Mouse (Mus musculus): ENCODE data around the gene Stat5b. TPM values are rescaled to one million over a fixed set of nuclear protein-coding genes. Genes with fewer than 3 reads are reported as not detected.

Gene Stat5b
- 19.1 and 19.9 TPM in 2 replicates for polyA plus RNA-seq (2015; fragmentation: Nextera tagmentation; extraction: Ambion mirVana)

DNA sequence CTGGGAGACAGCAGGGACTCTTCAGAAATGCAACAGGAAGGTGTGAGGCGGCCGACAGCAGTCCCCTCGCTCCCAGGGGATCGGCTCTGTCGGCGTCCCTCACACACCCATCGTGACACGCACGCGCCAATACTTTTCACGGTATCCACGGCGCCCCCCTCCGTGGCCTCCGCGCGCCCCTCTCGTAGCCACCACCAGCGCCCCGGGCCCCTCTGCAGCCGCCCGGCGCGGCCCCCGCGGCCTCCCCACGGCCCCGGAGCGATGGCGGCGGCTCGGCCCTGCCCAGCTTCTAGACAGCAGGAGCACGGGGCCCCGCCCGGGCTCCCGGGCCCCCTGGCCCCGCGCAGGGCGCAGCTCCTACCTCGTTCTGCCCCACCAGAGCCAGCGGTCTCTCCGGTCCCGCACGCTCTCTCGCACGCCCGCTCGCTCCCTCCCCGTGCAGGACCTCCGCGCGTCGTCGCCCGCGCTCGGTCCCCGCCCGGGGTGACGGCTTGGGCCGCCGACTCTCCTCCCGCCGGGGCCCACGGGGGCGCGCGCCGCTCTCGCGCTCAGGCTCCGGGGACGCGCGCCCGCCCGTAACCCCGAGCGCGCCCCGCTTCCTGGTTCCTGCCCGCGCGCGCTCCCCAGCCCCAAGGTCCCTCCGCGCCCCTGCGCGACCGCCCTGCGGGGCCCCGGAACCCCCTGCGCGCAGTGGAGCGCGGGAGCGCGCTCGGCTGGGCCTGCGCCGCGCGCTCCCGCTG is at the start of gene Stat5b:
Stat5b (minus strand) TSS at position 687 of the 740 bp plus-strand sequence.
- ATAC-seq (ENCODE audit: insufficient number of reproducible peaks, insufficient read depth, low FRiP score, low TSS enrichment, low read depth), result peak; percentile 65
- WGBS, result under 1% methylated on average over 102 of the region's 104 CpGs
- Histone ChIP-seq H3K27me3 (peaks cover 29% of the 10 kb centered on the region), H3K36me3 (no peaks in the 10 kb centered on the region), H3K27ac (peak within 1 kb of the TSS; percentile 78), H3K4me2 (peak within 1 kb of the TSS; percentile 83), H3K4me3 (peak within 1 kb of the TSS; percentile 92), H3K9ac (peak within 1 kb of the TSS; percentile 94), H3K4me1 (peaks cover 21% of the 10 kb centered on the region), H3K9me3 (no peaks in the 10 kb centered on the region)

DNA sequence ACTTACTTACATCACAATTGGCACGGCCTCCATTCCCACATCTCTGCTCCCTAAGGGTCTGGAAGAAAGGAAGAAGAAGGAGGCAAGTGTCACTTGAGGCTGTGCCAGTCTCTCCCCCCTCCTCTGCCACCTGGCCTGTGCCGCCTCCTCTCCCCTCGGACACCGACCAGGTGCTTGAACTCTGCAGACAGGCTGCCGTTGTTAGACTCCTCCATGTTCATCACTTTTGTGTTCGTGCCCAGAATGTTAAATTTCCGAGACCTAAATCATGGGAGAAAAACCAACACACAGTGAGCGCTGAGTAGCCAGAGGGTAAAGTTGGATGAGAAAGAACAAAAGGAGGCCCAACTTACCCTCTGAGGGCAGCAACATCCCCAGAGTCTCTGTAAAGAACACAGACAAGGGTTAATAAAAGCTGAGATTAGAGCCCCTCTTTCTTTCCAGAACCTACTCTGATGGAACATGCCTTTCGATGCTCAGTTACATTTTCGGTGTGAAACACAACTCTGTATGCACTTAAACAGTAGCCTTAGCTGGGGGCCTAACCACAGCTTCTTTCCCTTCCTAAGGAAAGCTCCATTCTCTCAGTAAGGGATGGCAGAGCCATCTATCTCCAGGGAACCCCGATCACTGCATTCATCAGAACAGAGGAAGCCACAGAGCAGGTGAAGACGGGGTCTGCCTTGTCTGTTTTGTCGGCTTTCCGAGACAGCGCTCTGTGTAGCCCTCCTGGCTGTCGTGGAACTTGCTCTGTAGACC is 48.1 kb upstream of the Stat5b start:
- Histone ChIP-seq H3K4me2 (no peak overlapping the region), H3K36me3 (peaks cover 59% of the 10 kb centered on the region), H3K4me1 (peaks cover 3% of the 10 kb centered on the region; the same call in 1 of the 2 replicates), H3K27me3 (no peaks in the 10 kb centered on the region), H3K9me3 (no peaks in the 10 kb centered on the region), H3K27ac (no peak overlapping the region), H3K9ac (no peak overlapping the region), H3K4me3 (no peak overlapping the region)
- WGBS, result 69% methylated on average over 16 of the region's 16 CpGs
- ATAC-seq (ENCODE audit: insufficient number of reproducible peaks, insufficient read depth, low FRiP score, low TSS enrichment, low read depth), result no peak

DNA sequence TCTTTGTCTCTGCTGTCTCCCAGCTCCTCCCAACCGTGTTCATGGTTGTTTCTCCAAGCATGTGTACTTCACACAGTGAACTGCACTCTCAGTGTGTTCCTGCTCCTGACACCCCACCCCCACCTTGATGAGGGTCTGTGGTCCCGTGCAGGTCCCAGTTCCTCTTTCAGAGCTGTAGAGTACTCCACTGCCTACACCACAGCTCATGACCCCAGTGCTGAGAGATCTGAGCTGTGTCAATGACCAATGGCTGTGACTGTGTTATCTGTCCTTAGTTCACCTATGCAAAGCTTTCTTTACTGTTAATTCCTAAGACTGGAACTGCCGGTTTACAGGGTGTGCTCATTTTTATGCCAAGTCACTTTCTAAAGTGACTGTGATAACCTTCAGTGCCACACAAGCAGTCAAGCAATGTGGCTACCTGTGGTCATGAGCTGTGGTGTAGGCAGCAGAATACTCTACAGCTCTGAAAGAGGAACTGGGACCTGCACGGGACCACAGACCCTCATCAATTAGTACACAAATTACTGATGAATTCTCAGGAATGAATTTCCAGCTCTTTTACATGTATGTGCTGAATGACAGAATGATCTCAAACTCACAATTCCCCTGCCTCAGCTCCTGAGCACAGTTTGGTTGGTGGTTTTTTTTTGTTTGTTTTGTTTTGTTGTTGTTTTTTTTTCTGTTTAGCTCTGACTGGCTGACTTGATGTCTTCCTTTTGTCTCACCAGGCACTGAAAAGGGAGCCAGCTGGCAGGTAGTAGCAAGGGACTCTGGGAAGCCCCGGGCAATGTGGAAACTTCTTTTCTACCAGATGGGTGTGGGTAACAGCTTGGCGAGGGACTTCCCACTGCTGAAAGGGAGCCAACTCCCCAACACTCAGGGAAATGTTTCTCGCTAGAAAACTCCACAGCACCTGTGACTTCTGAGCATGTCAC is 47.0 kb upstream of the Stat5b start:
- ATAC-seq (ENCODE audit: insufficient number of reproducible peaks, insufficient read depth, low FRiP score, low TSS enrichment, low read depth), result no peak
- no peak overlapping the region for H3K27ac ChIP-seq

DNA sequence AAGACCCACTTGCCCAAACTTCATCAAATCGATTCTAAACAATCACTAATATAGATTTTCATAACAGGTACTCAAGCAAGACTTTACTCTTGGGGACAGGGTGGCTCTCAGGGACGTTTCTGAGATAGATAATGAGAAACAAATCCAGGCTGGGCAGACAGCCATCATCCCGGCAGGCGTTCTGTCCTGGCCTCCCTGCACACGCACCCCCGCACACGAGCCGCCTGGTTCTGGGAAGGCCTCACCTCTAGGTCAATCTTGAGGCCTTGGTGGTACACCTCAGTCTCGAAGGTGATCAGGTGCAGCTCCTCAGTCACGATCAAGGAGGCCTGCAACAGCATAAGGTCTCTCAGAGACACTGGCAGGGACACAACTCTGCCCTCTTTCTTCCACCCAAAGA is 45.6 kb upstream of the Stat5b start:
- H3K9me3 ChIP-seq, result no peaks in the 10 kb centered on the region

More for the DNA sequence above, 47.0 kb upstream of the Stat5b start:
- Histone ChIP-seq H3K4me1 (peaks cover 3% of the 10 kb centered on the region; the same call in 1 of the 2 replicates), H3K9me3 (no peaks in the 10 kb centered on the region), H3K4me2 (no peak overlapping the region), H3K9ac (no peak overlapping the region), H3K4me3 (no peak overlapping the region), H3K36me3 (peaks cover 54% of the 10 kb centered on the region), H3K27me3 (no peaks in the 10 kb centered on the region)
- WGBS, result 75% methylated on average over 7 of the region's 7 CpGs

DNA sequence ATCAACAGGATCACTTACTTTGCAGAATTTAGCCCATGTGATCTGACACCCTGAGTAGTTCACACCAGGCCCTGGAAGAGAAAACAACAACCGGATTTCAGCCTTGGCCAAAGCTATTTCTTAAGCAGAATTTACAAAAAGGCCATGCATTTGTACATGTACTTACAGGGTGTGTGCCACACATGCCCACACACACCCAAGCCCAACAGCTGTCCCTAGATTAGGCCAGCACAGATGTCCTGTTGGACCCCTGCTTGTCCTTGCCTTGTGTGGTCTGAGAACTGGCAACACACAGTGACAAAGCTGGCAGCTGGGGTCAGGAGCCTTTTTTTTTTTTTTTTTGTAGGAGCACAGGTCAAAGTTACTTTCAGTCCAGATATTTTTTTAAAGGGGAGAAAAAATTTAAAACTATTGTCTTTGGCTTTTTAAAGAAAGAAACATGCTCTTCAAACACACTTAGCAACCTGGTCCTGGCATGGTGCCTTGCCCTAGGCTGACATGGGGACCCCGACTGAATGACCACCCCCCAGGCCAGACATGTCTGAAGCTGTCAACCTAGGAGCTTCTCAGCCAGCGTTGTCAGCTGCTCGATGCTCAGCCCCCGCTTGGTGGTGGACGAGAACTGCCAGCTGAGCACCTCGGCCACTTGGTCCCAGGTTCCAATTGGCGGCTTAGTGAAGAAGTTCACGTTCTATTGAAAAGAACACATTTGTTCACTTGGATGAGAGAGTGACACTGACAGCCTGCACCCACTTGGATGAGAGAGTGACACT is 43.8 kb upstream of the Stat5b start:
- Histone ChIP-seq H3K4me3 (no peak overlapping the region), H3K36me3 (peaks cover 57% of the 10 kb centered on the region), H3K4me1 (peaks cover 3% of the 10 kb centered on the region; the same call in 1 of the 2 replicates), H3K27me3 (no peaks in the 10 kb centered on the region), H3K4me2 (no peak overlapping the region), H3K9ac (no peak overlapping the region), H3K9me3 (no peaks in the 10 kb centered on the region), H3K27ac (no peak overlapping the region)
- ATAC-seq (ENCODE audit: insufficient number of reproducible peaks, insufficient read depth, low FRiP score, low TSS enrichment, low read depth), result no peak
- 76% methylated on average over 9 of the region's 9 CpGs for WGBS

More for the DNA sequence above, 45.6 kb upstream of the Stat5b start:
- 76% methylated on average over 10 of the region's 10 CpGs for WGBS
- Histone ChIP-seq H3K4me2 (no peak overlapping the region), H3K36me3 (peaks cover 47% of the 10 kb centered on the region), H3K27ac (no peak overlapping the region), H3K9ac (no peak overlapping the region), H3K27me3 (no peaks in the 10 kb centered on the region), H3K4me3 (no peak overlapping the region), H3K4me1 (peaks cover 3% of the 10 kb centered on the region; the same call in 1 of the 2 replicates)
- ATAC-seq (ENCODE audit: insufficient number of reproducible peaks, insufficient read depth, low FRiP score, low TSS enrichment, low read depth), result no peak

DNA sequence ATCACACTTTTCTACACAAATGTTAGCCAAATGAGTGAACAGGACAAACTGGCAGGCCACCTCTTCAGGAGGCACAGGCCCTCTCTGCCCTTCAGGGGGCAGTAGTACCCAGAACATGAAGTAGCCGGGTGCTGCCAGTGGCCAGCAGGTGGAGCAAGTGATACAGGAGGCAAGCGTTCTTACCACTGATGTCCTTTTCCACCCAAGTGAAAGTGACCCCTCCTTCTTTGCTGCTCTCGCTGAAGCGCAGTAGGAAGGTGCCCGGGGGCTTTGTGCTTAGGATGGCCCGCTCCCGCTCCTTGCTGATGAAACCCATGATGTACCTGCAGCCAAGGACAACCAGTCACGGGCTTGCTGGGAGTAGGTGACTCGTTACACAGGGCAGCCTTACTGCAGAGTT is 43.0 kb upstream of the Stat5b start:
- no peak overlapping the region for H3K4me2 ChIP-seq
- peaks cover 56% of the 10 kb centered on the region for H3K36me3 ChIP-seq
- H3K27ac ChIP-seq, result no peak overlapping the region
- no peaks in the 10 kb centered on the region for H3K27me3 ChIP-seq
- no peaks in the 10 kb centered on the region for H3K9me3 ChIP-seq
- H3K4me1 ChIP-seq, result peaks cover 2% of the 10 kb centered on the region; the same call in 1 of the 2 replicates
- H3K9ac ChIP-seq, result no peak overlapping the region
- WGBS, result 10% methylated on average over 9 of the region's 9 CpGs
- no peak overlapping the region for H3K4me3 ChIP-seq
- no peak for ATAC-seq (ENCODE audit: insufficient number of reproducible peaks, insufficient read depth, low FRiP score, low TSS enrichment, low read depth)

DNA sequence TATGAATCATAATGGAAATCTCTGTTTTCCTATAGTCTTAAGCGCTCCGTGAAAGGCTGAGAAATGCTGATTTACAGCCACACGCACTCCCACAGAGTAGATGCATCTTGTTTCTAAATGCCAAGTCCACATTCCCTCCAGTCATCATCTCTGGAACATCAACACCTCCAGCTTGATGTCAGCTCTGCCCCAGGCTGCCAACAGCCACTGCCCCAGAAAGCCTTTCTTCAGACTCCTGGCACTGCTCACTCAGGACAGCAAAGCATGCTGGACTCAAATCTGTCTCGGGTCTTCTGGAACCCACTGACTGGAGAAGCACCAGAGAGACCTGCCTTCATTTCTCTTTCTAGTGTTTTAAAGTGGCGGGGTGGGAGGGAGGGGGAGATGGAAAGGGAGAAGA is 41.9 kb upstream of the Stat5b start:
- 90% methylated on average over 5 of the region's 5 CpGs for WGBS
- H3K36me3 ChIP-seq, result peaks cover 54% of the 10 kb centered on the region

DNA sequence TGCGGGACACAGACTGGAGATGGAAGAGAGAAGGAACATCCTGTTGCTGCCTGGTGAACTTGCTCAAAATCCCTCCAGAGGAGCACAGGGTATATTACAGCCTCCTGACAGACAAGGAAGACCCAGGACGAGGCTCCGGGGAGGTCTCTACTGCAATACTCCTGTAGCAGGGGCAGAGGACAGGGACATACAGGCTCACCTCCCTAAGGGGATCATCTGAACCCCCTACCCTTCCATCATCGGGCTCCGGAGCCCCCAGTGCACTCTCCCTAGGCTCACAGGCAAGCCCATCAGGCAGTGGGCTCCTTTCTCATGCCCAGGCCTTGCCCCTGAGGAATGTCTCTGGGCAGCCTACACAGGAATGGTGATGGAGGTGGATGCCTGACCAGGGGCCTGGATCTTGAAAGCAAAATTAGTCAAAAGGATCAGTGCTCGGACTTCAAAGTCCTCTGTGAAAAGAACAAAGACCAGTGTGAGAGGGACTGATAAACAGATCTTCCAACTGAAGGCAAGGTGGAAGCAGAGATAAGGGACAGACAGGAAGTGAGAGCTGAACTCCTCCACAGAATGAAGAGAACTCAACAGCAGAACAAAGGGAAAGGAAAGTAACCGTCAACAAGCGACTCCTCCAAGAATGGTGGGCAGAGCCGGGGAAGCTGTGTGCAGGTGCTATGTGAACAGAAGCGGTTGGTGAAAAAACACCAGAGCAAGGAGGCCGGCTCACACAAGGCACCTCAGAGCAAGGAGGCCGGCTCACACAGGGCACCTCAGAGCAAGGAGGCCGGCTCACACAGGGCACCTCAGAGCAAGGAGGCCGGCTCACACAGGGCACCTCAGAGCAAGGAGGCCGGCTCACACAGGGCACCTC is 41.0 kb upstream of the Stat5b start:
- 70% methylated on average over 15 of the region's 15 CpGs for WGBS
- Histone ChIP-seq H3K36me3 (peaks cover 56% of the 10 kb centered on the region), H3K27ac (no peak overlapping the region), H3K9ac (no peak overlapping the region), H3K27me3 (no peaks in the 10 kb centered on the region), H3K4me1 (no peaks in the 10 kb centered on the region), H3K9me3 (no peaks in the 10 kb centered on the region), H3K4me2 (no peak overlapping the region), H3K4me3 (no peak overlapping the region)
- no peak for ATAC-seq (ENCODE audit: insufficient number of reproducible peaks, insufficient read depth, low FRiP score, low TSS enrichment, low read depth)

More for the DNA sequence above, 41.9 kb upstream of the Stat5b start:
- Histone ChIP-seq H3K27ac (no peak overlapping the region), H3K9ac (no peak overlapping the region), H3K27me3 (no peaks in the 10 kb centered on the region), H3K9me3 (no peaks in the 10 kb centered on the region), H3K4me3 (no peak overlapping the region), H3K4me2 (no peak overlapping the region), H3K4me1 (no peaks in the 10 kb centered on the region)
- no peak for ATAC-seq (ENCODE audit: insufficient number of reproducible peaks, insufficient read depth, low FRiP score, low TSS enrichment, low read depth)

DNA sequence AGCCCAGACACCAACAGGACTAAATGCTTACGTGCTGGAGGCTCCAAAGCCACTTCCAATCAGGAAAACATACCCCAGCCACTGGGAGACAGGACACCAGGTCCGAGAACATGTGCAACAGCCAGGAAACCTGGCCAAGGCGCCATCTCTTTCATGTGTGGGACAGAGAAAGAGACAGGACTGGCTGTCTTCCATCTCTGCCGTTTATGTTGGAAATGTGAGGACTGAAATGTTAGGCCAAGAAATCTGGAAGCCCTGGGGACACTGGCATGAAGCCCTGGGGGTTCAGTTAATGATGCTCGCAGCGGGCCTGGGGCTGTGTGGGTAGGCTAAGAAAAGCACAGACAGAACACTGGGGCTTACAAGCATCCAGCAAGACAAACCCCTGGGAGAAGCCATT is 40.0 kb upstream of the Stat5b start:
- H3K36me3 ChIP-seq, result peaks cover 54% of the 10 kb centered on the region

DNA sequence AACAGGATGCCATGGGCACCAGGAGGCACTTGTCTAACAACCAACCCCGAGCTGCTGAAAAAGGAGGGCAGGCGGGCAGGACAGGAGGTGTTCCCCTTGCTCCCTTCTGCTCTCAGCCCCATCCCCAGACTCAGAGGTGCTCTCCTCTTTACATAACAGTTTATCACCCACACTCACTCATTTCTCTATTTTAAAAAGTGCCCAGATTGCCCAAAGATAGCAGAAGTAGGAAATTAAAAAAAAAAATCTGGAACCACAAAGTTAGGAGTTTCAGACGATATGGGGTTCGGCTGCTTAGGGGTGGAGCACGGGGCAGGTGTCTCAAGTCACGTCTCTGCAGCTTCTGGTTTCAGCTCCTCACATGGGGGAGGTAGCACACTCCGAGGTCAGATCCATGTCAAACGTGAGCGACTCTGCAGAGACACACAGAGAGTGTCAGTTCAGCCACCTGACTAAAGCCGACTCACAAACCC is 37.9 kb upstream of the Stat5b start:
- WGBS, result 61% methylated on average over 10 of the region's 10 CpGs
- H3K27me3 ChIP-seq, result no peaks in the 10 kb centered on the region
- no peak overlapping the region for H3K27ac ChIP-seq
- H3K9ac ChIP-seq, result no peak overlapping the region
- H3K4me3 ChIP-seq, result no peak overlapping the region
- H3K4me2 ChIP-seq, result no peak overlapping the region
- ATAC-seq (ENCODE audit: insufficient number of reproducible peaks, insufficient read depth, low FRiP score, low TSS enrichment, low read depth), result no peak
- H3K4me1 ChIP-seq, result no peaks in the 10 kb centered on the region
- H3K9me3 ChIP-seq, result no peaks in the 10 kb centered on the region
- peaks cover 50% of the 10 kb centered on the region for H3K36me3 ChIP-seq

More for the DNA sequence above, 40.0 kb upstream of the Stat5b start:
- H3K4me1 ChIP-seq, result no peaks in the 10 kb centered on the region
- no peak for ATAC-seq (ENCODE audit: insufficient number of reproducible peaks, insufficient read depth, low FRiP score, low TSS enrichment, low read depth)
- H3K9ac ChIP-seq, result no peak overlapping the region
- H3K4me2 ChIP-seq, result no peak overlapping the region
- H3K27me3 ChIP-seq, result no peaks in the 10 kb centered on the region
- H3K4me3 ChIP-seq, result no peak overlapping the region
- WGBS, result 81% methylated on average over 6 of the region's 6 CpGs
- no peak overlapping the region; the same call in 1 of the 2 replicates for H3K27ac ChIP-seq
- no peaks in the 10 kb centered on the region for H3K9me3 ChIP-seq
